Mouse (Mus musculus): ENCODE measurements at regions not wholly inside any gene's neighbourhood (a gene's known extent, or its start where the extent isn't known, plus 50 kb on each side); places are given as distances from the start of the nearest gene placed in this dataset.

DNA sequence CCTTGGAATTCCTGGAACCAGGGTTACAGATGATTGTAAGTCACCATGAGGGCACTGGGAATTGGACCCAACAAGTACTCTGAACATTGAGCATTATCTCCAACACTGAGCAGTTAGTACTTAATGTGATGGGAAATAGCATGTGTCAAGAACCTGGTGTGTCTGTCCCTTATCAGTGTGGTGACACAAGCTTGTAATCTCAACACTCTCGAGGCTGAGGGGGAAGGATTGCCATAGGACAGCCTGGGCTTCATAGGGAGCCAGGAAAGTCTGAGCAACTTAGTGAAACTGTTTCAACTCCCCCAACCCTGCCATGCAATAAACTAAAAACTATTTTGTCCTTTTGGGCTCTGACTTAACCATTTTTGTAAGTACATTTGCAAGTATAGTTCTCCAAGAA lies 100.0 kb downstream of the Wdr20rt start:
- TF ChIP-seq EP300 (IDR thresholded peaks at IDR 0.05; ENCODE audit: low read depth), result no peak
- TF ChIP-seq CTCF (IDR thresholded peaks at IDR 0.05; ENCODE audit: low read depth), result no peak
- ATAC-seq (ENCODE audit: insufficient read depth), result no peak

DNA sequence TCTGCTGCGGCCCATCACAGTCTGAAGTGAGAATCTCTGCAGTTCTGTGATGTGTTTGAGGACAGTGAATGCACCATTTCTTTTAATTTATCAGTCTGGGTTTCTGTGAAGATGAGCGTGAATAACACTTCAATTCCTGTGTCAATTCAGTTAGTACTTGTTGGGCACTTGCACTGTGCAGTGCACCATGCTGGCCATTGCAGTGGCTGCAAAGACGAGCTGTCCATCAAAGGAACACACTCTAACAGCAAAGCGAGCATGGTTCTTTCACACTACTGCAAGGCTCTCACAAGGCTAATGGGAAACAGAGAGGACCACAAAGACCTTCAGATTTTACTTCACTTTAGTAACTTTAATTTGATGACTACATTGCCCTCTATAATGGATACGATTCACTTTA lies 103.2 kb downstream of the Wdr20rt start:
- H3K27me3 ChIP-seq (ENCODE audit: control insufficient read depth, insufficient read depth, low read length), result no peaks in the 10 kb centered on the region
- ATAC-seq (ENCODE audit: insufficient read depth) (no peak), DNase-seq (ENCODE audit: low read depth in 3 of 3, low spot score in 3 of 3) (no peak)
- no peak overlapping the region for H3K4me2 ChIP-seq (ENCODE audit: low read depth)
- no peak overlapping the region for H3K9ac ChIP-seq (replicated peaks)
- H3K4me3 ChIP-seq (ENCODE audit: insufficient read depth in 1 of 2, low read depth in 2 of 2, low read length in 2 of 2), result no peak overlapping the region
- TF ChIP-seq EP300 (IDR thresholded peaks at IDR 0.05; ENCODE audit: low read depth) (no peak), CTCF (IDR thresholded peaks at IDR 0.05; ENCODE audit: low read depth) (no peak)
- no peaks in the 10 kb centered on the region for H3K36me3 ChIP-seq (replicated peaks; ENCODE audit: control insufficient read depth, insufficient read depth, low read depth)
- WGBS (ENCODE audit: insufficient replicate concordance), result 61% methylated on average over 5 of the region's 5 CpGs
- no peaks in the 10 kb centered on the region for H3K4me1 ChIP-seq (replicated peaks; ENCODE audit: control insufficient read depth in 2 of 2, insufficient read depth in 2 of 2, low read length in 1 of 2)
- H3K27ac ChIP-seq, result no peak overlapping the region
- no peaks in the 10 kb centered on the region for H3K9me3 ChIP-seq (ENCODE audit: control insufficient read depth, low read length)

More for the DNA sequence above, 100.0 kb downstream of the Wdr20rt start:
- DNase-seq (ENCODE audit: low read depth in 3 of 3, low spot score in 3 of 3), result no peak
- H3K27me3 ChIP-seq (ENCODE audit: control insufficient read depth, insufficient read depth, low read length), result no peaks in the 10 kb centered on the region
- no peak overlapping the region for H3K4me3 ChIP-seq (ENCODE audit: insufficient read depth in 1 of 2, low read depth in 2 of 2, low read length in 2 of 2)
- no peak overlapping the region for H3K27ac ChIP-seq
- H3K4me1 ChIP-seq (replicated peaks; ENCODE audit: control insufficient read depth in 2 of 2, insufficient read depth in 2 of 2, low read length in 1 of 2), result no peaks in the 10 kb centered on the region
- H3K9me3 ChIP-seq (ENCODE audit: control insufficient read depth, low read length), result no peaks in the 10 kb centered on the region
- no peaks in the 10 kb centered on the region for H3K36me3 ChIP-seq (replicated peaks; ENCODE audit: control insufficient read depth, insufficient read depth, low read depth)
- no peak overlapping the region for H3K9ac ChIP-seq (replicated peaks)
- 4% methylated on average over 1 of the region's 1 CpGs for WGBS (ENCODE audit: insufficient replicate concordance)
- no peak overlapping the region for H3K4me2 ChIP-seq (ENCODE audit: low read depth)

DNA sequence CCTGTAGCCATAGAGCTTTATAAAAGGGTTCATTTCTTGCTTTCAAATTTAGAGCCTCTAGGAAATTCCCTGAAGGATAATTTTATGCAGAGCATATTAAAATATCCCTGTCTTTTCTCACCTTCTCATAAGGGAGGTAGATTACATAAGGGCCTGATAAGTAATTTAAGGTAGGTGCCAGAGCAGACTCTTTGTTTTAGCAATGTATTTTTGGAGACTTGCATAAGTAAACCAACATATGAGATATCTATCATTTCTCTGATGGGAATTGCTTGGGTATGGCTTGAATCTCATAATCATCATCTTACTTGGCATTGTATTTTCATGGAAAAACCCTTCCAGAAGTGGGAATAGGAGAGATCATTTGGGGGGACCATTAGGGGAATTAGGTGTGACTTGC lies 104.4 kb downstream of the Wdr20rt start:
- Histone ChIP-seq H3K27ac (no peak overlapping the region), H3K4me3 (ENCODE audit: insufficient read depth in 1 of 2, low read depth in 2 of 2, low read length in 2 of 2) (no peak overlapping the region), H3K4me2 (ENCODE audit: low read depth) (no peak overlapping the region), H3K9ac (replicated peaks) (no peak overlapping the region), H3K27me3 (ENCODE audit: control insufficient read depth, insufficient read depth, low read length) (no peaks in the 10 kb centered on the region), H3K9me3 (ENCODE audit: control insufficient read depth, low read length) (no peaks in the 10 kb centered on the region), H3K4me1 (replicated peaks; ENCODE audit: control insufficient read depth in 2 of 2, insufficient read depth in 2 of 2, low read length in 1 of 2) (no peaks in the 10 kb centered on the region), H3K36me3 (replicated peaks; ENCODE audit: control insufficient read depth, insufficient read depth, low read depth) (no peaks in the 10 kb centered on the region)
- DNase-seq (ENCODE audit: low read depth in 3 of 3, low spot score in 3 of 3), result no peak
- TF ChIP-seq CTCF (IDR thresholded peaks at IDR 0.05; ENCODE audit: low read depth), result no peak
- TF ChIP-seq EP300 (IDR thresholded peaks at IDR 0.05; ENCODE audit: low read depth), result no peak
- ATAC-seq (ENCODE audit: insufficient read depth), result no peak

DNA sequence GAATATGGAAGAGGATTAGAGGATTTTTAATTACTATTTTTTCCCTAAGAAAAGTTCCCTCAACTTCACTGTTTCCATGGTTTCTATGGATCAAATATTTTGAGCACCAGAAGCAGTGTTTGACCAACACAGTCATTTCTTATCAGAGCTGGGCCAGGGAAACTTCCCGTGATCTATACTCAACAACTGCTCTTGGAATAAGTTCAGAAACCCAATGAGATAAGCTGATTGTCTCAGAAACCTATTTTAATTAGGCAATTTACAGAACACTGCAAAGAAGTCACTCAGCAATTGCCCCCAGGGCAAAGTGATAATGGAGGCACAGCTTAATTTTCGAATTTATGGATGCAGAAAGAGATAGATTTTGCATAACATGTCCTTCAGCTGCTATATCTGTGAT lies 114.7 kb downstream of the Wdr20rt start:
- Histone ChIP-seq H3K27ac (no peak overlapping the region), H3K36me3 (replicated peaks; ENCODE audit: control insufficient read depth, insufficient read depth, low read depth) (no peaks in the 10 kb centered on the region), H3K9me3 (ENCODE audit: control insufficient read depth, low read length) (no peaks in the 10 kb centered on the region), H3K4me1 (replicated peaks; ENCODE audit: control insufficient read depth in 2 of 2, insufficient read depth in 2 of 2, low read length in 1 of 2) (no peaks in the 10 kb centered on the region), H3K4me2 (ENCODE audit: low read depth) (no peak overlapping the region), H3K4me3 (ENCODE audit: insufficient read depth in 1 of 2, low read depth in 2 of 2, low read length in 2 of 2) (no peak overlapping the region), H3K27me3 (ENCODE audit: control insufficient read depth, insufficient read depth, low read length) (no peaks in the 10 kb centered on the region), H3K9ac (replicated peaks) (no peak overlapping the region)
- no peak for DNase-seq (ENCODE audit: low read depth in 3 of 3, low spot score in 3 of 3)
- TF ChIP-seq EP300 (IDR thresholded peaks at IDR 0.05; ENCODE audit: low read depth), result no peak
- no peak for TF ChIP-seq CTCF (IDR thresholded peaks at IDR 0.05; ENCODE audit: low read depth)
- WGBS (ENCODE audit: insufficient replicate concordance), result 24% methylated on average over 2 of the region's 2 CpGs
- no peak for ATAC-seq (ENCODE audit: insufficient read depth)

DNA sequence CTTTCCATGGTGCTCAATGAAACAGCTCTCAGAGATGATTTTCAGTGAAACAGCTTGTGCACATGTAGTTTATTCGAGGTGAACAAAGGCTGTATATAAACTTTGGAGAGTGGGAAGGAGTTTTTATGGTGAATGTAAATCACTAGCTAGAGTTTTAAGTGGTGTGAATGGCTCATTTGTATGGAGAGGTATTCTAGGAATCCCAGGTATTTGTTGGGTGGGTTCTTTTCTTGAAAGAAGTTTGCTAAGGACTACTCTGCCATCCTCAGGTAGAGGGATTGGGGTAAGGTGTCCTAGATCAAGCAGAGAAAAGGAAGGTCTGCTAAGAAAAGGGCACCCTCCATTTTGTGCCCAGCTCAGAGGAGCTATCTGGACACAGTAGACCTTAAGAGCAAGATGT lies 121.9 kb downstream of the Wdr20rt start:
- TF ChIP-seq EP300 (IDR thresholded peaks at IDR 0.05; ENCODE audit: low read depth), result no peak
- TF ChIP-seq CTCF (IDR thresholded peaks at IDR 0.05; ENCODE audit: low read depth), result no peak
- H3K4me1 ChIP-seq (replicated peaks; ENCODE audit: control insufficient read depth in 2 of 2, insufficient read depth in 2 of 2, low read length in 1 of 2), result no peaks in the 10 kb centered on the region
- no peaks in the 10 kb centered on the region for H3K36me3 ChIP-seq (replicated peaks; ENCODE audit: control insufficient read depth, insufficient read depth, low read depth)
- no peak overlapping the region for H3K4me3 ChIP-seq (ENCODE audit: insufficient read depth in 1 of 2, low read depth in 2 of 2, low read length in 2 of 2)
- H3K4me2 ChIP-seq (ENCODE audit: low read depth), result no peak overlapping the region
- no peak overlapping the region for H3K27ac ChIP-seq
- DNase-seq (ENCODE audit: low read depth in 3 of 3, low spot score in 3 of 3) (no peak), ATAC-seq (ENCODE audit: insufficient read depth) (no peak)
- no peaks in the 10 kb centered on the region for H3K27me3 ChIP-seq (ENCODE audit: control insufficient read depth, insufficient read depth, low read length)
- no peak overlapping the region for H3K9ac ChIP-seq (replicated peaks)
- no peaks in the 10 kb centered on the region for H3K9me3 ChIP-seq (ENCODE audit: control insufficient read depth, low read length)
- WGBS (ENCODE audit: insufficient replicate concordance), result 23% methylated on average over 1 of the region's 1 CpGs

DNA sequence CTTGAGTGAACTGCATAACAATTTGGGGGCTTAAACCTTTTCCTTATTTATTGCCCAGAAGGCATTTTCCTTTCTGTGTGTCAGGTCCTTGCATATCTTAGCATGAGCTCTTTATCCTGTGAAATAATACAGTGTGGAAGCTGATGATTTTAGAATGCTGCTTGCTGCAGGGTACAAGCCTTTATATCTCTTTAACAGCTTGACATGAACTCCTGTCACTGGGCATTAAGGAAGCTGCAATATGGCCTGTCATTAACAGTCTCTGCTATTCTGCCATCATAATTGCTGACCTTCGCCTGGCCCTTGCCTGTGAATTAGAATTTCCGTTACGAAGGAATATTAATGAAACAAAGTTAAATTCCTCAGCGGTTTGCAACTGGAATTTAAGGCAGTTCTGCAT lies 124.2 kb downstream of the Wdr20rt start:
- H3K4me3 ChIP-seq (ENCODE audit: insufficient read depth in 1 of 2, low read depth in 2 of 2, low read length in 2 of 2), result no peak overlapping the region
- H3K4me2 ChIP-seq (ENCODE audit: low read depth), result no peak overlapping the region
- H3K9me3 ChIP-seq (ENCODE audit: control insufficient read depth, low read length), result no peaks in the 10 kb centered on the region
- H3K27me3 ChIP-seq (ENCODE audit: control insufficient read depth, insufficient read depth, low read length), result no peaks in the 10 kb centered on the region
- no peak for TF ChIP-seq CTCF (IDR thresholded peaks at IDR 0.05; ENCODE audit: low read depth)
- TF ChIP-seq EP300 (IDR thresholded peaks at IDR 0.05; ENCODE audit: low read depth), result no peak
- H3K9ac ChIP-seq (replicated peaks), result no peak overlapping the region
- WGBS (ENCODE audit: insufficient replicate concordance), result 76% methylated on average over 4 of the region's 4 CpGs
- H3K27ac ChIP-seq, result no peak overlapping the region
- ATAC-seq (ENCODE audit: insufficient read depth) (no peak), DNase-seq (ENCODE audit: low read depth in 3 of 3, low spot score in 3 of 3) (no peak)
- no peaks in the 10 kb centered on the region for H3K36me3 ChIP-seq (replicated peaks; ENCODE audit: control insufficient read depth, insufficient read depth, low read depth)
- no peaks in the 10 kb centered on the region for H3K4me1 ChIP-seq (replicated peaks; ENCODE audit: control insufficient read depth in 2 of 2, insufficient read depth in 2 of 2, low read length in 1 of 2)

Data from liver, embryonic 14.5 days (tissue).